Mouse (Mus musculus): ENCODE data around the gene Abca17. TPM values are rescaled to one million over a fixed set of nuclear protein-coding genes. Genes with fewer than 3 reads are reported as not detected.
A peak's percentile ranks its signal among the peaks of the same experiment; 100 is the strongest.

Gene Abca17
- polyA plus RNA-seq (2016; fragmentation: Nextera tagmentation; extraction: Ambion mirVana): 0.23 TPM in 1 of 2 replicates, not detected in the other

- Histone ChIP-seq H3K27me3 (peaks cover 29% of the 10 kb centered on the region), H3K36me3 (no peaks in the 10 kb centered on the region)
- 6% methylated on average over 42 of the region's 42 CpGs for WGBS
These were observed at the start of gene Abca17 for GRCm38 (mm10) chr17:24350926-24351759. TSS of gene Abca17 (minus strand) at chr17:24351068.

GRCm38 (mm10) chr17:24394456-24394855, 43.6 kb upstream of the Abca17 start:
- Histone ChIP-seq H3K27ac (no peak overlapping the region), H3K9ac (no peak overlapping the region), H3K4me3 (no peak overlapping the region), H3K9me3 (no peaks in the 10 kb centered on the region), H3K27me3 (no peaks in the 10 kb centered on the region), H3K4me1 (no peaks in the 10 kb centered on the region), H3K36me3 (no peaks in the 10 kb centered on the region), H3K4me2 (replicated peaks) (no peak overlapping the region)
- WGBS: 85% methylated on average over 7 of the region's 7 CpGs
- ATAC-seq (ENCODE audit: insufficient number of reproducible peaks, insufficient read depth, low FRiP score, low TSS enrichment): no peak

More at GRCm38 (mm10) chr17:24350926-24351759, at the start of gene Abca17:
- peaks cover 6% of the 10 kb centered on the region for H3K4me1 ChIP-seq
- no peaks in the 10 kb centered on the region for H3K9me3 ChIP-seq
- H3K4me3 ChIP-seq: peak within 1 kb of the TSS; percentile 63
- no peak within 1 kb of the TSS for H3K27ac ChIP-seq
- ATAC-seq (ENCODE audit: insufficient number of reproducible peaks, insufficient read depth, low FRiP score, low TSS enrichment): no peak
- H3K9ac ChIP-seq: peak within 1 kb of the TSS; percentile 67
- peak within 1 kb of the TSS; percentile 92 for H3K4me2 ChIP-seq (replicated peaks)

- 27% methylated on average over 4 of the region's 4 CpGs for WGBS
- no peaks in the 10 kb centered on the region for H3K36me3 ChIP-seq
These were observed 42.7 kb upstream of the Abca17 start for GRCm38 (mm10) chr17:24393527-24393926.

GRCm38 (mm10) chr17:24391149-24391548, 40.3 kb upstream of the Abca17 start:
- Histone ChIP-seq H3K4me2 (replicated peaks) (no peak overlapping the region), H3K9ac (no peak overlapping the region), H3K27ac (no peak overlapping the region), H3K9me3 (no peaks in the 10 kb centered on the region), H3K27me3 (no peaks in the 10 kb centered on the region), H3K36me3 (no peaks in the 10 kb centered on the region), H3K4me1 (no peaks in the 10 kb centered on the region), H3K4me3 (no peak overlapping the region)
- ATAC-seq (ENCODE audit: insufficient number of reproducible peaks, insufficient read depth, low FRiP score, low TSS enrichment): no peak
- 64% methylated on average over 8 of the region's 8 CpGs for WGBS

More at GRCm38 (mm10) chr17:24393527-24393926, 42.7 kb upstream of the Abca17 start:
- no peak overlapping the region for H3K9ac ChIP-seq
- no peaks in the 10 kb centered on the region for H3K27me3 ChIP-seq
- H3K9me3 ChIP-seq: no peaks in the 10 kb centered on the region
- H3K4me1 ChIP-seq: no peaks in the 10 kb centered on the region
- no peak overlapping the region for H3K4me3 ChIP-seq
- no peak overlapping the region for H3K4me2 ChIP-seq (replicated peaks)
- H3K27ac ChIP-seq: no peak overlapping the region
- no peak for ATAC-seq (ENCODE audit: insufficient number of reproducible peaks, insufficient read depth, low FRiP score, low TSS enrichment)

DNA sequence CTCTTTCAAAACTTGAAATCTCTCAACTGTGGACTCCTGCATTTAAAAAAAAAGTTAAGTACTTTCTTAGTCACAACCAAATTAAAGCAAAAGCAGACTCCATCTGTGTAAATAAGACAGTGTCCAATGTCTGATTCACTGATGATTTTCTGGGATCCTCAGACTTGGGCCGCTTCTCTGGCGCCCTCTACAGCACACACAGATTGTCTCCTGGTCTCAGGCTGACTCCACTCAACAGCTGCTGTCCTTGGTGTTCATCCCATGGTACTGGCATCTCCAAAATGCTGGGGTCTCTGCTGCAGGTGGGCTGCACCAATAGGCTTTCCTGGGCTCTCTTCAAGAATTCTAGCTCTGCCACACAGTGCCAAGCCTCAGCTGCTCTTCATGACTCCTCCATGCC, 39.0 kb upstream of the Abca17 start:
- Histone ChIP-seq H3K9me3 (no peaks in the 10 kb centered on the region), H3K4me2 (replicated peaks) (no peak overlapping the region), H3K27ac (no peak overlapping the region), H3K36me3 (no peaks in the 10 kb centered on the region), H3K27me3 (no peaks in the 10 kb centered on the region), H3K9ac (no peak overlapping the region), H3K4me1 (no peaks in the 10 kb centered on the region), H3K4me3 (no peak overlapping the region)
- ATAC-seq (ENCODE audit: insufficient number of reproducible peaks, insufficient read depth, low FRiP score, low TSS enrichment): no peak
- 3% methylated on average over 2 of the region's 2 CpGs for WGBS

- no peak overlapping the region for H3K9ac ChIP-seq
- H3K27ac ChIP-seq: no peak overlapping the region
- no peaks in the 10 kb centered on the region for H3K9me3 ChIP-seq
- H3K4me2 ChIP-seq (replicated peaks): no peak overlapping the region
- H3K4me1 ChIP-seq: no peaks in the 10 kb centered on the region
- H3K4me3 ChIP-seq: no peak overlapping the region
- no peaks in the 10 kb centered on the region for H3K36me3 ChIP-seq
- 79% methylated on average over 5 of the region's 5 CpGs for WGBS
- no peak for ATAC-seq (ENCODE audit: insufficient number of reproducible peaks, insufficient read depth, low FRiP score, low TSS enrichment)
- H3K27me3 ChIP-seq: no peaks in the 10 kb centered on the region
These were observed 37.8 kb upstream of the Abca17 start for GRCm38 (mm10) chr17:24388711-24389110.

GRCm38 (mm10) chr17:24383789-24384188, 32.9 kb upstream of the Abca17 start:
- peaks cover 5% of the 10 kb centered on the region; the same call in 1 of the 2 replicates for H3K36me3 ChIP-seq
- H3K9ac ChIP-seq: no peak overlapping the region
- no peak overlapping the region for H3K4me2 ChIP-seq (replicated peaks)
- no peaks in the 10 kb centered on the region for H3K9me3 ChIP-seq
- ATAC-seq (ENCODE audit: insufficient number of reproducible peaks, insufficient read depth, low FRiP score, low TSS enrichment): no peak
- H3K4me3 ChIP-seq: no peak overlapping the region
- 77% methylated on average over 8 of the region's 8 CpGs for WGBS
- H3K27me3 ChIP-seq: no peaks in the 10 kb centered on the region
- H3K4me1 ChIP-seq: no peaks in the 10 kb centered on the region
- no peak overlapping the region for H3K27ac ChIP-seq

- Histone ChIP-seq H3K27me3 (no peaks in the 10 kb centered on the region), H3K36me3 (peaks cover 5% of the 10 kb centered on the region; the same call in 1 of the 2 replicates), H3K27ac (no peak overlapping the region), H3K9me3 (no peaks in the 10 kb centered on the region), H3K4me2 (replicated peaks) (no peak overlapping the region), H3K4me3 (no peak overlapping the region), H3K9ac (no peak overlapping the region), H3K4me1 (no peaks in the 10 kb centered on the region)
- 87% methylated on average over 2 of the region's 2 CpGs for WGBS
- no peak for ATAC-seq (ENCODE audit: insufficient number of reproducible peaks, insufficient read depth, low FRiP score, low TSS enrichment)
These were observed 27.6 kb upstream of the Abca17 start for GRCm38 (mm10) chr17:24378496-24378895.

DNA sequence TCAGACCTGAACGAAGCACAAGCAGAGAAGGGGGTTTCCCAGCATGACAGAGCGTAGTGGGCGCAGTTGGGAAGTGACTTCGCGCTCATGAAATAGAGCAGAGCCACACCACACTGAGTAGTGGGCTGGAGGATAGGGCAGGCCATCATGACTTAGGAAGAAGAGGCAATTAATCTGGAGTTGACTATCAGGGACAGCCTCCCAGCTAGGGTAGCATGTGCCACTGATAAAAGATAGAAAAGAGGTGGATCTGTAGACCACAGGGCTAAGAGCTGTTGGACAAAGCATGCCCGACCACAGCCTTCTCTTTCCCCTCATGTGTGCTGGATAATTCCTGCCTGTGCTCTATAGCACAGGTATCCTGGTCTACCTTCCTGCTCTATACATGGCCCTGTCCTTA, 25.0 kb upstream of the Abca17 start:
- H3K9ac ChIP-seq: no peak overlapping the region
- no peaks in the 10 kb centered on the region for H3K9me3 ChIP-seq
- no peak for ATAC-seq (ENCODE audit: insufficient number of reproducible peaks, insufficient read depth, low FRiP score, low TSS enrichment)
- H3K27ac ChIP-seq: no peak overlapping the region
- H3K4me1 ChIP-seq: no peaks in the 10 kb centered on the region
- H3K4me3 ChIP-seq: no peak overlapping the region
- H3K4me2 ChIP-seq (replicated peaks): no peak overlapping the region
- no peaks in the 10 kb centered on the region for H3K36me3 ChIP-seq
- no peaks in the 10 kb centered on the region for H3K27me3 ChIP-seq
- WGBS: 88% methylated on average over 6 of the region's 6 CpGs

DNA sequence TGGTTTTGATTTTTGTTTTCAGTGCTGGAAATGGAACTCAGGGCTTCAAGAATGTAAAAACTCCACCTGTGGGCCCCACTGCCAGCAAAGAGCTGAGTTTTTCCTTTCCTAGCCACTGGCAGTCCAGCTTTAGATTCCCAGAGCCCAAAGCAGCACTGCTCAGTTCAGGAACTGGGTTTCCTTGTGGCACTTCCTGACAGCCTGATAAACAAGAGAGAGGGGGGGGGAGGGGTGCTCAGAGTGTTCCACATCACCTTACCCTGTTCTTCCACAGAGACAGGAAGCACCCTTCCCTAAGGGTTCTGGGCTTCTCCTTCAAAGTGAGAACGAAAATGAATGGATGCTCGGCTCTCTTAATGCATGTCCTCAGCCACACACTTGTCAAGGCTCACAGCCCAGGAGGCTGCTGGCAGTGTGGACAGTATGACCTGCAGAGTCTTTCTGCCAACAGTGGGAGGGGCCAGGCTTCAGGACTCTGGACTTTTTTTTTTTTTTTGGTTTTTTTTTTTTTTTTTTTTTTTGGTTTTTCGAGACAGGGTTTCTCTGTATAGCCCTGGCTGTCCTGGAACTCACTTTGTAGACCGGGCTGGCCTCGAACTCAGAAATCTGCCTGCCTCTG, 24.3 kb upstream of the Abca17 start:
- 65% methylated on average over 5 of the region's 5 CpGs for WGBS
- H3K9me3 ChIP-seq: no peaks in the 10 kb centered on the region
- no peak overlapping the region for H3K4me2 ChIP-seq (replicated peaks)
- H3K9ac ChIP-seq: no peak overlapping the region
- H3K4me3 ChIP-seq: no peak overlapping the region
- H3K36me3 ChIP-seq: no peaks in the 10 kb centered on the region
- H3K4me1 ChIP-seq: no peaks in the 10 kb centered on the region
- ATAC-seq (ENCODE audit: insufficient number of reproducible peaks, insufficient read depth, low FRiP score, low TSS enrichment): no peak
- no peak overlapping the region for H3K27ac ChIP-seq
- H3K27me3 ChIP-seq: no peaks in the 10 kb centered on the region

- peaks cover 3% of the 10 kb centered on the region; the same call in 1 of the 2 replicates for H3K36me3 ChIP-seq
- H3K4me1 ChIP-seq: no peaks in the 10 kb centered on the region
- no peak for ATAC-seq (ENCODE audit: insufficient number of reproducible peaks, insufficient read depth, low FRiP score, low TSS enrichment)
- H3K27me3 ChIP-seq: no peaks in the 10 kb centered on the region
- no peak overlapping the region for H3K27ac ChIP-seq
- H3K9ac ChIP-seq: no peak overlapping the region
- H3K4me3 ChIP-seq: no peak overlapping the region
- no peaks in the 10 kb centered on the region for H3K9me3 ChIP-seq
- WGBS: 64% methylated on average over 13 of the region's 13 CpGs
- no peak overlapping the region for H3K4me2 ChIP-seq (replicated peaks)
These were observed 15.0 kb upstream of the Abca17 start for GRCm38 (mm10) chr17:24365863-24366262.

DNA sequence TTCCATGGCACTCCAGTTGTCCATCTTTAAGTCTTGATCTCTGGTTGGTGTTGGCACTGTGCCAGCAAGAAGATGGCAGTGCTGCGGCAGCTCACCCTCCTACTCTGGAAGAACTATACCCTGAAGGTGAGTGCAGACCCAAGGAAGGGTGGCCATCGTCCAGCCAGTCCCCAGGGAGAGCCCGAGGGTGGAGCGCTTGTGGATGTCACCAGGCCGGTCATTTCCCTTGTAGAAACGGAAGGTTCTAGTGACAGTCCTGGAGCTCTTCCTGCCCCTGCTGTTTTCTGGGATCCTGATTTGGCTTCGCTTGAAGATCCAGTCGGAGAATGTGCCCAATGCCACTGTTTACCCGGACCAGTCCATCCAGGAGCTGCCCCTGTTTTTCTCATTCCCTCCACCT, 13.6 kb upstream of the Abca17 start:
- peaks cover 3% of the 10 kb centered on the region; the same call in 1 of the 2 replicates for H3K36me3 ChIP-seq
- H3K27me3 ChIP-seq: no peaks in the 10 kb centered on the region
- H3K27ac ChIP-seq: no peak overlapping the region
- H3K4me2 ChIP-seq (replicated peaks): no peak overlapping the region
- no peaks in the 10 kb centered on the region for H3K9me3 ChIP-seq
- H3K4me1 ChIP-seq: no peaks in the 10 kb centered on the region
- WGBS: 85% methylated on average over 9 of the region's 9 CpGs
- H3K4me3 ChIP-seq: no peak overlapping the region
- no peak for ATAC-seq (ENCODE audit: insufficient number of reproducible peaks, insufficient read depth, low FRiP score, low TSS enrichment)
- no peak overlapping the region for H3K9ac ChIP-seq

Data from embryonic facial prominence, embryonic 12.5 days (tissue).